Comparison of ENCODE assay signal across 17 mouse cellular contexts in the genomic region with DNA sequence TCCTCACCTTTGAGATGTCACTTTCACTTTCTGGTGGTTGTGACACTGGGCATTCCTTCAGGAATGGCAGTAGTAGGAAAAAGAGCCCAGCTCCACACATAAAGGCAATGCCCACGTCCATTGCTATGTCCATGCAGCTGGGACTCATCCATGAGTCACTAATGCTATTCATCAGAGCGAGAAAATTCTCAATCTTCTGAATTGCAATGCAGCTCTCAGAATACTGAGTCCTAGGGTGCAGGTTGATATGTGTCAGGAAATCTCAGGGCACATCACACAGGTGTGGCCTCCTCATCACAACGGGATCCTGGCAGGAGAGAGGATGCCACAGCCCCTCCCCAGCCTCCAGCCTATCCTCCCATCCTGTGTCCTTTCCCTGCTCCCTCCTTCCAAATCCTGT.
"Had no signal": no experiment of that assay in that cellular context is flagged by ENCODE, and none has a peak within 500 bp of the region (broad histone marks: within the 10 kb centered on the region; RNA-seq: fewer than 3 reads in every experiment).

No protein-coding gene starts in this region.

- H3K9me3 ChIP-seq: lung, embryonic 15.5 days; megakaryocyte, embryonic 14.5 days; midbrain, embryonic 13.5 days; midbrain, embryonic 15.5 days; neural tube, embryonic 12.5 days; stomach, embryonic 15.5 days had no signal

- DNase-seq: lung, adult 2 months; lung, postnatal 14 days; lung, postnatal 36 days; right cerebral cortex, postnatal 14 days; thymus, adult 2 months; thymus, postnatal 25 days; thymus, postnatal 4 days had no signal

- H3K4me2 ChIP-seq: lung, embryonic 15.5 days; midbrain, embryonic 11.5 days; midbrain, embryonic 13.5 days; midbrain, embryonic 15.5 days; neural tube, embryonic 12.5 days; stomach, embryonic 15.5 days had no signal

- H3K27me3 ChIP-seq: lung, embryonic 15.5 days; megakaryocyte, embryonic 14.5 days; midbrain, embryonic 13.5 days; midbrain, embryonic 15.5 days; neural tube, embryonic 12.5 days; stomach, embryonic 15.5 days had no signal

- ATAC-seq: lung, postnatal 0 days; midbrain, embryonic 13.5 days; midbrain, embryonic 15.5 days had no signal

- H3K36me3 ChIP-seq: lung, embryonic 15.5 days; midbrain, embryonic 13.5 days; midbrain, embryonic 15.5 days; neural tube, embryonic 12.5 days; stomach, embryonic 15.5 days had no signal

- H3K9ac ChIP-seq: lung, embryonic 15.5 days; midbrain, embryonic 13.5 days; midbrain, embryonic 15.5 days; neural tube, embryonic 12.5 days; stomach, embryonic 15.5 days had no signal

- H3K4me1 ChIP-seq: lung, embryonic 15.5 days; megakaryocyte, embryonic 14.5 days; midbrain, embryonic 13.5 days; midbrain, embryonic 15.5 days; neural tube, embryonic 12.5 days; stomach, embryonic 15.5 days had no signal

- H3K27ac ChIP-seq: lung, embryonic 15.5 days; macrophage; midbrain, embryonic 13.5 days; midbrain, embryonic 15.5 days; neural tube, embryonic 12.5 days; stomach, embryonic 15.5 days; stomach, postnatal 0 days had no signal

- H3K4me3 ChIP-seq: lung, embryonic 15.5 days; megakaryocyte, embryonic 14.5 days; midbrain, embryonic 13.5 days; midbrain, embryonic 15.5 days; neural tube, embryonic 12.5 days; stomach, embryonic 15.5 days had no signal
